Mouse (Mus musculus) embryonic facial prominence, embryonic 10.5 days (tissue): ENCODE measurements around the gene Pkp4. TPM values are rescaled to one million over a fixed set of nuclear protein-coding genes. Genes with fewer than 3 reads are reported as not detected.

ENCODE experiments used
- DNase-seq: peaks from one replicate; pipeline ENCODE4 v3.0.0-alpha.2; 2017; ENCODE audit warnings: low spot score
- H3K27ac ChIP-seq: fragments of 300-500 bp; sonication (generic); replicated peaks from 2 replicates; pipeline ENCODE4 v1.5.1; 2016; ENCODE audit warnings: mild to moderate bottlenecking
- H3K27me3 ChIP-seq: fragments of 300-500 bp; sonication (generic); replicated peaks from 2 replicates; pipeline ENCODE4 v1.6.1; 2016; ENCODE audit warnings: low read depth, mild to moderate bottlenecking; ENCODE audit not compliant: poor library complexity, severe bottlenecking
- H3K36me3 ChIP-seq: fragments of 300-500 bp; sonication (generic); replicated peaks from 2 replicates; pipeline ENCODE4 v1.6.1; 2016; ENCODE audit warnings: mild to moderate bottlenecking, moderate library complexity
- H3K4me1 ChIP-seq: fragments of 300-500 bp; sonication (generic); 2 replicates; pipeline ENCODE4 v1.6.1; 2016
- H3K4me3 ChIP-seq: fragments of 300-500 bp; sonication (generic); 2 replicates; pipeline ENCODE4 v1.5.1; 2016; ENCODE audit warnings: mild to moderate bottlenecking, moderate library complexity
- H3K9me3 ChIP-seq: fragments of 300-500 bp; sonication (generic); 2 replicates; pipeline ENCODE4 v1.6.1; 2016; ENCODE audit warnings: mild to moderate bottlenecking
- WGBS: fragments of 180-500 bp; shearing (Covaris S2); methylation state at CpG from one replicate; pipeline ENCODE4 v1.1.7; 2016; 5-methylcytosine and 5-hydroxymethylcytosine counted together
- polyA plus RNA-seq: library from polyadenylated mRNA; unstranded; fragments of >200 nt; fragmentation: Nextera tagmentation; extraction: Ambion mirVana; gene quantifications from 2 replicates; pipeline ENCODE4 v1.2.1, GENCODE M21; 2016

Gene Pkp4
- polyA plus RNA-seq, 1 experiment from 2014 or later = 17.2 TPM

DNA sequence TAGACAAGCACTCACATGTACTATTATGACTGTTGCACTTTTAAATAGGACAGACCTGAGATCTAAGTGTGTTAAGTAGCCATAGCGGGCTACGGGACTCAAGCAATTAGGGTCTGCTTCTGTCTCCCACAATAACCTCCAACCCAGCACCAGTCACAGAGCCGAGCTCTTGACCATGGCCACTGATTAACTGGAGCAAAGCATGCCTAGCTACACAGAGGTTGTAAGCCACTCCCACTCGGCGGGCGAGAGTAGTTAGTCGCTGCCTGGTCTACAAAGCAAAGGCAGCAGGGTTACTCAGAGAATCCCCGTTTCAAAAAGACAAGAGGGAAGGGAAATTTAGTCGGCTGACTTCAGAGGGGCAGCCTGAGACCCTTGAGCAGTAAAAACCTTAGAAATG is 70.0 kb downstream of the Pkp4 start:
- Histone ChIP-seq H3K36me3 (peaks cover 8% of the 10 kb centered on the region), H3K4me1 (peaks cover 5% of the 10 kb centered on the region; the same call in 1 of the 2 replicates), H3K4me3 (no peak overlapping the region), H3K27ac (no peak overlapping the region), H3K27me3 (no peaks in the 10 kb centered on the region), H3K9me3 (no peaks in the 10 kb centered on the region)
- DNase-seq = no peak
- 62% methylated on average over 9 of the region's 9 CpGs for WGBS

- no peaks in the 10 kb centered on the region for H3K27me3 ChIP-seq
- peaks cover 5% of the 10 kb centered on the region; the same call in 1 of the 2 replicates for H3K4me1 ChIP-seq
- no peak overlapping the region for H3K4me3 ChIP-seq
- no peak for DNase-seq
- no peaks in the 10 kb centered on the region for H3K9me3 ChIP-seq
- peaks cover 8% of the 10 kb centered on the region for H3K36me3 ChIP-seq
- H3K27ac ChIP-seq = no peak overlapping the region
- WGBS = 92% methylated on average over 5 of the region's 5 CpGs
These were observed 70.9 kb downstream of the Pkp4 start for GRCm38 (mm10) chr2:59231514-59231913.

GRCm38 (mm10) chr2:59233294-59233923 is 72.8 kb downstream of the Pkp4 start:
- Histone ChIP-seq H3K4me3 (no peak overlapping the region), H3K36me3 (peaks cover 10% of the 10 kb centered on the region), H3K9me3 (no peaks in the 10 kb centered on the region), H3K27me3 (no peaks in the 10 kb centered on the region), H3K4me1 (peaks cover 5% of the 10 kb centered on the region; the same call in 1 of the 2 replicates), H3K27ac (no peak overlapping the region)
- no peak for DNase-seq
- WGBS = 94% methylated on average over 13 of the region's 13 CpGs

DNA sequence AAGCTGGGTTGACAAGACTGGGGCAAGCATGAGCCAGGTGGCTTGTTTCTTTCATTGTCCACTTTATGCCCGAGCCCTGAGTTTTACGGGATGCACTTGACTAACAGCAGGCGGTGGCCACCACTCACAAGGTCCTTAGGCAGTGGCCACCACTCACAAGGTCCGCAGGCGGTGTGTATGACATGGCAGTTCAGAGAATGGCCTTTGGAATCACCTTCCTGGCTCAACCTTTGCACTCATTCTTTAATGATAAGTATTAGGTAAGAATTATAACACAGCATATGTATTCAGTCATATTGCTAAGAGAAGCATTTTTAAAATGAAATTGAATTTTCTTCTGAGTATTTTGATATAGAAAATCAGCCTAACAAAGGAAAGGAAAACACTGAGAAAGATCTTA is 73.3 kb downstream of the Pkp4 start:
- no peak for DNase-seq
- 92% methylated on average over 5 of the region's 5 CpGs for WGBS
- H3K4me3 ChIP-seq = no peak overlapping the region
- H3K27ac ChIP-seq = no peak overlapping the region
- H3K4me1 ChIP-seq = peaks cover 3% of the 10 kb centered on the region; the same call in 1 of the 2 replicates
- H3K36me3 ChIP-seq = peaks cover 14% of the 10 kb centered on the region
- no peaks in the 10 kb centered on the region for H3K9me3 ChIP-seq
- H3K27me3 ChIP-seq = no peaks in the 10 kb centered on the region

- Histone ChIP-seq H3K27me3 (no peaks in the 10 kb centered on the region), H3K27ac (no peak overlapping the region), H3K36me3 (peaks cover 14% of the 10 kb centered on the region), H3K4me3 (no peak overlapping the region), H3K4me1 (no peaks in the 10 kb centered on the region), H3K9me3 (no peaks in the 10 kb centered on the region)
- WGBS = 92% methylated on average over 5 of the region's 5 CpGs
- no peak for DNase-seq
These were observed 73.9 kb downstream of the Pkp4 start for GRCm38 (mm10) chr2:59234537-59234936.

DNA sequence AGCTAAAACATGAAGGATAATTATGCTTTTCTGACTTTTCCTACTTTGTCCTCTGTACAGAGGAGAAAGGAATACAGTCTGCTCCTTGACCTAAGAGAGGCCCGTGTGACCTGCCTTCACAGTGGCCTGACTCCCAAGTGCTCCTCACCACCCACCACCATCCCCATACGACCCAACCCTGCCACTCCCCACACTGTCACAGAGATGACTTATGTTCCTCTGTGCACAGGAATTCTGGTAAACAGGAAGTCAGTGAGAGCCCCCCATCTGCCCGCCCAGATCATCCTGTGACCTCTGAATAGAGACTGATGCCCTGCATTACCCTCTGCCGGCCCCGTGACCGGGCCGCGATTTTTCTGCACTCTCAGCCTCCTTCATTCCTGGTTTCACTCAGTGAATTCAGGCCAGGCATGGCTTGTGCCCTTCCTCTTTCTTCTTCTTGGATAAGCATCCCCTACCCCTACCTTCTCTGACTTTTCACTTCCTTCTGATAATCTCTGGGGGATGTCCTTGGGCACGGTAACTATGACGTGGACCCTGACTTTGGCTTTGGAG is 79.3 kb downstream of the Pkp4 start:
- no peak overlapping the region for H3K27ac ChIP-seq
- H3K27me3 ChIP-seq = no peaks in the 10 kb centered on the region
- peaks cover 5% of the 10 kb centered on the region; the same call in 1 of the 2 replicates for H3K4me1 ChIP-seq
- H3K36me3 ChIP-seq = peaks cover 17% of the 10 kb centered on the region; the same call in 1 of the 2 replicates
- DNase-seq = no peak
- 80% methylated on average over 10 of the region's 10 CpGs for WGBS
- H3K4me3 ChIP-seq = no peak overlapping the region
- no peaks in the 10 kb centered on the region for H3K9me3 ChIP-seq

GRCm38 (mm10) chr2:59242117-59242516 is 81.5 kb downstream of the Pkp4 start:
- no peak overlapping the region for H3K4me3 ChIP-seq
- no peak for DNase-seq
- H3K9me3 ChIP-seq = no peaks in the 10 kb centered on the region
- 95% methylated on average over 10 of the region's 10 CpGs for WGBS
- H3K27me3 ChIP-seq = no peaks in the 10 kb centered on the region
- peaks cover 21% of the 10 kb centered on the region for H3K36me3 ChIP-seq
- peaks cover 5% of the 10 kb centered on the region; the same call in 1 of the 2 replicates for H3K4me1 ChIP-seq
- H3K27ac ChIP-seq = no peak overlapping the region

- WGBS = 93% methylated on average over 12 of the region's 12 CpGs
- H3K36me3 ChIP-seq = peaks cover 15% of the 10 kb centered on the region
These were observed 83.8 kb downstream of the Pkp4 start for GRCm38 (mm10) chr2:59244273-59245097.

GRCm38 (mm10) chr2:59245098-59245388 is 84.4 kb downstream of the Pkp4 start:
- no peaks in the 10 kb centered on the region for H3K9me3 ChIP-seq
- H3K27ac ChIP-seq = no peak overlapping the region
- H3K36me3 ChIP-seq = peaks cover 15% of the 10 kb centered on the region
- H3K4me1 ChIP-seq = peaks cover 2% of the 10 kb centered on the region; the same call in 1 of the 2 replicates
- H3K4me3 ChIP-seq = no peak overlapping the region
- no peak for DNase-seq
- H3K27me3 ChIP-seq = no peaks in the 10 kb centered on the region
- 80% methylated on average over 3 of the region's 3 CpGs for WGBS

More at GRCm38 (mm10) chr2:59244273-59245097, 83.8 kb downstream of the Pkp4 start:
- Histone ChIP-seq H3K27me3 (no peaks in the 10 kb centered on the region), H3K9me3 (no peaks in the 10 kb centered on the region), H3K4me3 (no peak overlapping the region), H3K27ac (no peak overlapping the region), H3K4me1 (peaks cover 5% of the 10 kb centered on the region; the same call in 1 of the 2 replicates)
- no peak for DNase-seq

DNA sequence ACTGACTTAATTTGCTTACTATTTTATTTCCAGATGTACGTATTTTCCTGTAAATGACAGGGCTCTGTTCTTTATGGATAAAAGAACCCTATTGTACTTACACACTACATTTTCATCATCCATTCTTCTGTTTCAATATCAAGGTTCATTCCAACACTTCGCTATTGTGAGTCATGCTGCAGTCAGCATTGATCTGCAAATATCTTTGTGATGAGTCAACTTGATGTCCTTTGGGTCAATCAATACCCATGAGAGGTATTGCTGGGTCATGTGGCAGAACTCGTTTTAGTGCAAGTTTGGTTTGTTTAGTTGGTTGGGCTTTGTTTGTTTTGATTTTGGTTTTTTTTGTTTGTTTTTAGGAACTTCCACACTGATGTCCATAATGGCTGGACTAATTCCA is 88.2 kb downstream of the Pkp4 start:
- Histone ChIP-seq H3K4me3 (no peak overlapping the region), H3K36me3 (peaks cover 4% of the 10 kb centered on the region), H3K27me3 (no peaks in the 10 kb centered on the region), H3K9me3 (no peaks in the 10 kb centered on the region), H3K27ac (no peak overlapping the region), H3K4me1 (no peaks in the 10 kb centered on the region; the same call in 1 of the 2 replicates)
- 82% methylated on average over 3 of the region's 3 CpGs for WGBS
- no peak for DNase-seq

GRCm38 (mm10) chr2:59252818-59253217 is 92.2 kb downstream of the Pkp4 start:
- H3K27me3 ChIP-seq = no peaks in the 10 kb centered on the region

DNA sequence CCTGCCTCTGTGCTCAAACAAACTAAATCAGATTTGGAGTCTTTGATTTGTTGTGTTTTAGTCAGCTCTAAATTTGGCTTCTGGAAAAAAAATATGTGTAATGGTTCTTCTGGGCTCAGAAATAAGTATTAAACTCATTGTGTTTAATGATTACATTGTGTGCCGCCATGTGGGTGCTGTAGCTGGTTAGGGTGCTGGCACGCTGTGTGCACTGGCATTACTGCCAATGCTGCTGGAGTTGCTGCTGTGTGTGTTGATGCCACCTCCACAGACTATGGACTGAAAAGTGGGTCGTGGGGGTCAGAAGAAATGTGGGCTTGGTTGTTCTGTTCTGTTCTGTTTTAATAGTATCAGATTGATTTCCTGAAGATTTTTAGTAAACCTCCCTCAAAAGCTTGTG is 92.8 kb downstream of the Pkp4 start:
- no peak overlapping the region for H3K4me3 ChIP-seq
- DNase-seq = no peak
- no peaks in the 10 kb centered on the region for H3K36me3 ChIP-seq
- H3K4me1 ChIP-seq = peaks cover 2% of the 10 kb centered on the region
- no peaks in the 10 kb centered on the region for H3K9me3 ChIP-seq
- H3K27ac ChIP-seq = no peak overlapping the region
- H3K27me3 ChIP-seq = no peaks in the 10 kb centered on the region
- 95% methylated on average over 3 of the region's 3 CpGs for WGBS

More at GRCm38 (mm10) chr2:59252818-59253217, 92.2 kb downstream of the Pkp4 start:
- H3K27ac ChIP-seq = no peak overlapping the region
- no peak overlapping the region for H3K4me3 ChIP-seq
- H3K36me3 ChIP-seq = no peaks in the 10 kb centered on the region
- H3K9me3 ChIP-seq = no peaks in the 10 kb centered on the region
- no peaks in the 10 kb centered on the region; the same call in 1 of the 2 replicates for H3K4me1 ChIP-seq
- no peak for DNase-seq
